ENCODE assay signal across 15 mouse cellular contexts in the genomic region with DNA sequence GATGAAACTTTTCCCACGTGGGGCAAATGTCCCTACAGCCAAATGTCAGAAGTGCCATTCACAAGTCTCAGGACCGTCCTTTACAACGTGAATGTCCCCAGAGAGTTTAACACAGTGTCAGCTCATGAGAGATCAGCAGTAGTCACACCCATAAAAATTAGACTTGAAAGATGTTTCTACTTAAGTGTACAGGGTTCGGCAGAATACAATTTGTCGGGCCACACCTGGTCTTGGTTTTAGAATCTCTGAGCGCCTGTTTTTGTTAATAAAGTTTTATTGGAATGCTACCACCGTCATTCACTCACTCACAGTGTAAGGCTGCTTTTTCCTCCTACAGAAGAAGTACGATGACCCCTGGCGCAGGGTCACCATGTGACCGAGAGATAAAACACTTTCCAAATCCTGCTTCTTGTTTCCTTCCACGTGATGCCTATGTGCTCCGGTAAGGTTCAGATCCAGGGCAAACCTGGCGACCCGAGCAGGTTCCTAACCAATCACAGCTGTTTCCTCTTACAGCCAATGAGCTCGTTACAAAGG. TPM values are rescaled to one million over a fixed set of nuclear protein-coding genes. Genes with fewer than 3 reads are reported as not detected.
DNase-seq lines count a peak whose midpoint lies in the region; ATAC-seq and TF ChIP-seq lines count a peak whose summit lies in the region.
"Had no signal": no experiment of that assay in that cellular context is flagged by ENCODE, and none has a peak within 500 bp of the region (broad histone marks: within the 10 kb centered on the region; RNA-seq: fewer than 3 reads in every experiment).

No protein-coding gene starts in this region.

- H3K27ac ChIP-seq in heart, adult 2 months = peak overlapping the region; percentile 4
- no peak overlapping the region for H3K27ac ChIP-seq in heart, embryonic 10.5 days
- no peak overlapping the region for H3K27ac ChIP-seq in midbrain, embryonic 15.5 days
- H3K27ac ChIP-seq: left cerebral cortex, adult 2 months; liver, embryonic 14.5 days had no signal

- no peak for TF ChIP-seq CTCF in heart, adult 2 months (IDR thresholded peaks at IDR 0.05)

- H3K9ac ChIP-seq in heart, adult 2 months (ENCODE audit: low read depth, low read length) = no peak overlapping the region
- H3K9ac ChIP-seq in midbrain, embryonic 15.5 days = no peak overlapping the region
- H3K9ac ChIP-seq: liver, embryonic 14.5 days had no signal

- H3K27me3 ChIP-seq in heart, adult 2 months (ENCODE audit: control insufficient read depth, insufficient read depth, low read length) = no peaks in the 10 kb centered on the region
- H3K27me3 ChIP-seq in heart, embryonic 10.5 days (ENCODE audit: insufficient read depth, poor library complexity, severe bottlenecking) = no peaks in the 10 kb centered on the region
- H3K27me3 ChIP-seq in midbrain, embryonic 15.5 days (replicated peaks) = no peaks in the 10 kb centered on the region

- H3K4me2 ChIP-seq in midbrain, embryonic 15.5 days = no peak overlapping the region

- DNase-seq in heart, adult 2 months = peak; percentile 37 to 58
- no peak for DNase-seq in heart, embryonic 10.5 days (ENCODE audit: low spot score)
- peak; percentile 80 for DNase-seq in ZHBTc4 (ENCODE audit: low read depth, low spot score)
- peak; percentile 40 to 60 for DNase-seq in heart, adult 9 months (ENCODE audit: low spot score in 2 of 2)
- peak; percentile 36 to 55 for DNase-seq in kidney, postnatal 4 days
- DNase-seq in spleen, postnatal 36 days (ENCODE audit: low spot score in 2 of 2) = no peak
- DNase-seq: cerebellum, postnatal 10 days had no signal

- WGBS in heart, adult 2 months = 44% methylated on average over 15 of the region's 15 CpGs
- 58% methylated on average over 15 of the region's 15 CpGs for WGBS in heart, embryonic 10.5 days
- WGBS in midbrain, embryonic 15.5 days = 79% methylated on average over 15 of the region's 15 CpGs

- no peak for ATAC-seq in midbrain, embryonic 15.5 days (replicated peaks)
- ATAC-seq in CD4-positive, CD25-positive, alpha-beta regulatory T cell, adult 4 months = no peak
- ATAC-seq: inflammation-experienced regulatory T-cells, adult 6 months had no signal

- TF ChIP-seq POLR2A in heart, adult 2 months (IDR thresholded peaks at IDR 0.05; ENCODE audit: insufficient read depth, low read depth, low read length) = no peak

- H3K4me3 ChIP-seq in heart, adult 2 months = no peak overlapping the region
- H3K4me3 ChIP-seq in heart, embryonic 10.5 days = no peak overlapping the region
- no peak overlapping the region for H3K4me3 ChIP-seq in midbrain, embryonic 15.5 days
- H3K4me3 ChIP-seq: left cerebral cortex, adult 2 months; myocyte had no signal

- H3K36me3 ChIP-seq in heart, adult 2 months (ENCODE audit: control insufficient read depth, insufficient read depth, low read length) = no peaks in the 10 kb centered on the region
- H3K36me3 ChIP-seq in heart, embryonic 10.5 days = no peaks in the 10 kb centered on the region
- no peaks in the 10 kb centered on the region for H3K36me3 ChIP-seq in midbrain, embryonic 15.5 days (replicated peaks)

- intact Hi-C loops in heart, adult 2 months (cut with DNase I) = no loop called here

- H3K79me2 ChIP-seq in heart, adult 2 months (replicated peaks; ENCODE audit: control insufficient read depth, insufficient read depth, low read length) = no peaks in the 10 kb centered on the region

- no peaks in the 10 kb centered on the region for H3K9me3 ChIP-seq in heart, embryonic 10.5 days
- no peaks in the 10 kb centered on the region for H3K9me3 ChIP-seq in midbrain, embryonic 15.5 days

- no peak for TF ChIP-seq EP300 in heart, adult 2 months (IDR thresholded peaks at IDR 0.05; ENCODE audit: insufficient read depth, low read depth, low read length)

- no peaks in the 10 kb centered on the region; the same call in 1 of the 2 replicates for H3K4me1 ChIP-seq in heart, adult 2 months (ENCODE audit: control insufficient read depth, insufficient read depth, low read length)
- H3K4me1 ChIP-seq in heart, embryonic 10.5 days = peaks cover 3% of the 10 kb centered on the region; the same call in 1 of the 2 replicates
- no peaks in the 10 kb centered on the region for H3K4me1 ChIP-seq in midbrain, embryonic 15.5 days

RNA-seq across cellular contexts. Expression of gene Ninj2, which starts 2.4 kb away (rescaled TPM):
- total RNA-seq in heart, adult 2 months (2021) = not detected
- not detected in 2 replicates for polyA plus RNA-seq in heart, adult 2 months (2012; rRNA removed)
- polyA plus RNA-seq in heart, embryonic 10.5 days (2016; fragmentation: Nextera tagmentation; extraction: Ambion mirVana) = not detected in 2 replicates
- not detected in 2 replicates for polyA plus RNA-seq in midbrain, embryonic 15.5 days (2015; fragmentation: Nextera tagmentation; extraction: Ambion mirVana)
- polyA plus RNA-seq in CD4-positive, CD25-positive, alpha-beta regulatory T cell, adult 4 months (2017; shearing (Covaris generic)) = 1 to 10 TPM; 1.2 to 2.3 TPM
- total RNA-seq: megakaryocyte progenitor cell, adult 5-6 weeks had no signal
- polyA plus RNA-seq: heart, postnatal 0 days had no signal

RNA-seq across cellular contexts. Expression of gene Wnk1, which starts 52.3 kb away (rescaled TPM):
- total RNA-seq in heart, adult 2 months (2021) = 100 to 1,000 TPM; 354 to 369 TPM
- polyA plus RNA-seq in heart, adult 2 months (2012; rRNA removed) = 157 and 285 TPM in 2 replicates
- 68.6 and 71.9 TPM in 2 replicates for polyA plus RNA-seq in heart, embryonic 10.5 days (2016; fragmentation: Nextera tagmentation; extraction: Ambion mirVana)
- 44.6 and 50.8 TPM in 2 replicates for polyA plus RNA-seq in midbrain, embryonic 15.5 days (2015; fragmentation: Nextera tagmentation; extraction: Ambion mirVana)
- 100 to 1,000 TPM; 116 to 132 TPM for polyA plus RNA-seq in CD4-positive, CD25-positive, alpha-beta regulatory T cell, adult 4 months (2017; shearing (Covaris generic))

Comparison
In these comparisons a context has a peak if more than half of its experiments do, and no peak if none do; other contexts are left out.
1. DNase-seq: peak in heart, adult 2 months (2 of 2), ZHBTc4 (single experiment), heart, adult 9 months (2 of 2) and kidney, postnatal 4 days (2 of 2); none in heart, embryonic 10.5 days (single experiment) and spleen, postnatal 36 days (0 of 2).